Mouse (Mus musculus) cerebellum, adult 18-20 months (tissue): Measurements from ENCODE around the gene Slc35c1.
"Not testable (repeated sequence)": the region's sequence is repeated elsewhere in the genome, so short reads cannot be mapped to it uniquely, and the experiment has no call there.

ENCODE experiments used
- DNase-seq, 2 experiments: peaks; one replicate each; pipeline ENCODE4 v3.0.0; 2021

Gene Slc35c1

DNA sequence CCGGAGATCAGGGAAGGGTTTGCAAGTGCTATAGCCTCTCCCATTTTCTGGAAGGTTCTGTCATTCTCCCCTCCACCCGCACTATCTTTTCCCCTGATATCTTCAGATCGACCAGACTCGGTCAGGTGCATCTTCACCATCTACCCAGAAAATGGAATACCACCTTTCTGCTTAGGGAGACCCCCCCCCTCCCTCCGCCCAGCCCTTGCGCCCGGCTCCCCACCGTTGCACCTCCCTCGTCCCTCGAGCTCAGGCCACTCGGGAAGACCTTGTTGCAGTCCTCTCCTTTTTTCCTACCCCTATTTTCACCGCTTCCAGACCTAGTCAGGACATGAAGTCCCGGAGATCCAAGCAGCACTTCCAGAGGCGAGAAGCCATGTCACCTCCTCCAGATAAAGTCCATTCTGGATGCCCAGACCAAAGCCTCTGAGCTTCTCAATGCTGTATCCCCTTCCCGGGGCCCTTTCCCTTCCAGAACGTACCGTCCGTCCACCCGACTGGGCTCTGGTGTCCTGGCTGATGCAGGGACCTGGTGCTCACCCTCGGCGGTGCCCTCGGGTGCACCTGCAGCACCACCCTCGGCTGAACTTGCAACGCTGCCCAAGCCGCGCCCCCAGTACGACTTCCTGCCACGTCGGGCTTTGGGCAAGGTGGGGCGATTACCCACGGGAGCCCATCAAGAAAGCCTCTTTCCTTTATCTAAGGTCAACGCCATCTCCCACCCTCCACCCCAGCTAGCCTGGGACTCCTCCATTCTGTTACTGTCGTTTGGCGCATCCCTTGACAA is at the start of gene Slc35c1:
Slc35c1 (minus strand) TSS at position 618 of the 787 bp plus-strand sequence.
- DNase-seq = peak; percentile 53 to 59

GRCm38 (mm10) chr2:92505291-92505690 is 45.0 kb upstream of the Slc35c1 start:
- no peak for DNase-seq

GRCm38 (mm10) chr2:92503421-92503820 is 43.1 kb upstream of the Slc35c1 start:
- DNase-seq = no peak

DNA sequence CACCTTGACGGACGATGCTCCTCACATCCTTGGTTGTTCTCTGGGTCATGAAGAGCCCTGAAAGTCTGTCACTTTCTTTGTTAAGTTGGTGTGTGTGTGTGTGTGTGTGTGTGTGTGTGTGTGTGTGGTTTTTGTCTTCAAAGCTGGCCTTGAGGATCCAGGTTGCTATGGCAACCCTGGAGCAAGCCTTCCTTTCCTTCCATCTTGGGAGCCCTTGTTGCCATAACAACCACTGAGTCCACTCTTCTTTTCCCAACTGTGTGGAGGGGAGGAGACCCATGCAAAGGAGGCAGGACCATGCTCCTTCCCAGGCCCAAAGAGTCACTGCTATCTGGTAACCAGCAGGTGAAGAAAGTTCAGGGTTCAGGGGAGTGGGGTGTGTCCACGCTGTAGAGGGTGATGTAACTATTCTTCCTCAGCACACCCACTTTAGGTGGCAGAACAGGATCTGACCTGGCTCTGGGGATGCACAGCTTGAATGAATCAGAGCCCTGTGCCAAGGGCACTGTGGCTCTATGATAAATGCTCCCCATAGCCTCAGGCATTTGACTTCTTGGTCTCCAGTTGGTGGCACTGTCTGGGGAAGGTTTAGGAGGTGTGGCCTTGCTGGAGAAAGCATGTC is 39.5 kb upstream of the Slc35c1 start:
- DNase-seq = no peak

- DNase-seq = no peak
These were observed 36.8 kb upstream of the Slc35c1 start for GRCm38 (mm10) chr2:92497112-92497511.

GRCm38 (mm10) chr2:92496681-92497080 is 36.3 kb upstream of the Slc35c1 start:
- DNase-seq = no peak

DNA sequence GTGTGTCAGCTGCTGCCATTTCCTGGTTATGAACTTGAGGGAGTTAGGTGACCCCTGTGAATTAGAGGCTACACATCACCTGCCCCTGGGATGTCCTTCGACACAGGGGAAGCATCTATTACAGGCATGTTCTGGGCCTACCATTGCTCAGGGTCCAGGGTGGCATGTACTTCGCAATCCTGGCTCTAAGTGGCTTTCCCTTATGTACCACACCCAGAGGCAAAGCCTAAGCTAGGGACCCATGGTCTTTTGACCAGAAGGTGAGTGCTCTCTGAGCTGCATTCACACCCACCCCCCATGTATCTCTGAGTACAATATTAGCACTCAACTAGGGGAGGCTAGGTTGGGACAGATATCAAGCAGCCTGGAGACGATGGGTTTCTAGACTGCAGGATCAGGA is 34.6 kb upstream of the Slc35c1 start:
- no peak for DNase-seq

DNA sequence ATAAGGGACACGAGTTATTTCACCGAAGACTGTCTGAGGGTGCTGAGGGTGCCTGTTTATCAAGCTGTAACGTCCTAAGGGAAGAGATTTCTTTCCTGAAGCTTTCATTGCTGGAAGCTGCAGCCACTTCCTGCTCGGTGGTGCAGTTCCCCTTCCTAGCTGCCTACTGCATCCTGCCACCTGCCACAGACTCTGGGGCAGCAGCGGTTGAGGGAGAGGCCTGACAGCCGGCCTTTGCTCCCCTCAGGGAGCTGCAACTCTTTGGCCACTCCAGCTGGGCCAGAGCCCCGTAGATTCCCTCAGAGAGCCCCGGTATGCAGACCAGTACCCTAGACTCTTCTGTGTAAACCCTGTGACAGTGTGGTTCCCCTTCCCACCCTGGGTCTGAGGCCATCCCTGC is 34.1 kb upstream of the Slc35c1 start:
- no peak for DNase-seq

- peak; percentile 62 to 76 for DNase-seq
These were observed 33.5 kb upstream of the Slc35c1 start for GRCm38 (mm10) chr2:92493656-92494390.

DNA sequence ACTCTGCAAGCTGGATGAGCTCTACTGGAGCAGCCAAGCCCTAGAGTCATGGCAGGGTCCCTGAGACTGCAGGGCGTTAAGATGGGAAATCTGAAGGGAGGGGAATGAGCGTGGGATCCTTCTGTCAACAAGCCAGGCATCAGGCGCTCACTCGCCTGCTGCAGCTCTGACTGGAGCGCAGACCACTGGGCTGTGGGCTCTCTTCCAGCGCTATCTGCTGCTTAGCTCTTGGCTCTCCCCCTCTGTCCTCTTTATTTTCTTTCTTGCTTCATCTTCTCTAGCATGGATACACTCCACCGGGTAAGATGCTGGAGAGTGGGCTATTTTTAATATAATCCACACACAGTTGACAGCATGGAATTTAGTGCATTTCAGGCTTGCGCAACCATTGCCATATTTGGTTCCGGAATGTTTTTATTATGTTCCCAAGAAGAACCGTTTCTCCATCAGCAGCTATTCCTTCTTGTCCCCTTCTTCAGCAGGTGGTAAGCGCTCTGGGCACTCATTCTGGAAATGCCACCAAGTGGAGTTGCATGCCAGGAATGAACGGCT is 31.7 kb upstream of the Slc35c1 start:
- no peak for DNase-seq

DNA sequence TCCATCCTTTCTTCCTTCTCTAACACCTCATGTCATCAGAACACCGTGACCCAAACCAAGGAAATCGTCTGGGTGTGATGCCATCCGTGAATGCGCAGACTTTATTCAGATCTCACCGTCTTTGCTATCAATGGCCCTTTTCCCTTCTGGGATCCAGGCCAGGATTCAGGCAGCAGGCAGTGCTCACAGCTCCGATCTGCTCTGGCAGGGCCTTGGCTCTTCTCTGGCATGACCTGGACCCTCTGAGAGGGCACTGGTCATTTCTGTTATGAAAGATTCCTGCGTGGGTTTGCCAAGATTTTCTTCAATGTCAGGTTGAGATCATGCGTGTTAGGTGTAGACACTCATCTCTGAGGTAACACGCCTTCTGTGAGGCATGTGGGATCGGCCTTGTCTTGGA is 30.2 kb upstream of the Slc35c1 start:
- DNase-seq = no peak

DNA sequence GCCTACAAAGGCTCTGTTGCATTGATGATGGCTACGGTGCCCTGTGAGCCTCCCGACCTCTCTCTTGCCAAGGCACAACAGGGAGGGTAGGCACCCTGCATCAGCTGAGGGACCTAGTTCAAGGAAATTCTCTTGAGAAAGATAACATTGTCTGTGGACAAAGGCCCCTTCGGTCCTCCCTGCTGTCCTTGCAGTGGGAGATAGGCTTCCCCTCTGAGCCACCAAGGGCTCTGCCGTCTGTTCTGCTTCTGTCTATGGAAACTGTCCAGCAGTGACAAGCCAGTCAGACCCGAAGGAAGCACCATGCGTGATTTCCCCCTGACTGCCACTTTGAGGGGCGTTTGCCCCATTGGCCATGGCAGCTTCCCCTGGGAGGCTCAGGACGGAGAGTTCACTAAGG is 27.5 kb upstream of the Slc35c1 start:
- DNase-seq = no peak

DNA sequence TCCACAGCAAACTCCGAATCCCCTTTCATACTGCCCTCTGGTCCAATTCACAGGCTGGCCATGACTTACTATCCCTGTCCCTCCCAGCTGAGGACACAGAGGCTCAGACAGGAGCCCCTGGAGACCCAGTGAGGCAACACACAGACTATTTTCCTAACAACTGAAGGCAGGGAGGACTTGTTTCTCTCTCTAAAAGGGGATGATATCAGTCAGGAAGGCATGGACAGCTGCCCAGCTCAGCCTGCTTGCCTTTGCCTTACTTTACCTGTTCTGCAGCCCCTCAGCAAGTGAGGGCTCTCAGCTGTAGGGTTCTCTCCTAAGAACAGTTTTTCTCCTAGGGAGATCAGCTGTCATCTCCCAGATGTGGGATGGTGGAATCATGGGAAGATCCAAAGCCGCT is 26.6 kb upstream of the Slc35c1 start:
- DNase-seq = no peak

GRCm38 (mm10) chr2:92486403-92486802 is 26.1 kb upstream of the Slc35c1 start:
- DNase-seq = peak; percentile 82 to 85

GRCm38 (mm10) chr2:92485640-92486295 is 25.4 kb upstream of the Slc35c1 start:
- DNase-seq = peak; percentile 81 to 82

GRCm38 (mm10) chr2:92484256-92485025 is 24.1 kb upstream of the Slc35c1 start:
- DNase-seq = no peak

DNA sequence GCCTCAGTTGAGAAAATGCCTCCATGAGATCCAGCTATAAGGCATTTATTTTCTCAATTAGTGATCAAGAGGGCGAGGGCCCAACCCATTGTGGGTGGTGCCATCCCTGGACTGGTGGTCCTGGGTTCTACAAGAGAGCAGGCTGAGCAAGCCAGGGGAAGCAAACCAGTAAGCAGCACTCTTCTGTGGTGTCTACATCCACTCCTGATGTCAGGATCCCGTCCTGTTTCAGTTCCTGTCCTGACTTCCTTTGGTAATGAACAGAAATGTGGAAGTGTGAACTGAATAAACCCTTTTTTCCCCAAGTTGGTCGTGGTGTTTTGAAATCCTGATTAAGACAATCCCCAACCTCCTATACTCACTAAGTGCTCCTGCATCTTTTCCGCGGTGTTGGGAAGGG is 23.2 kb upstream of the Slc35c1 start:
- DNase-seq = no peak

GRCm38 (mm10) chr2:92482551-92482950 is 22.2 kb upstream of the Slc35c1 start:
- DNase-seq = no peak

DNA sequence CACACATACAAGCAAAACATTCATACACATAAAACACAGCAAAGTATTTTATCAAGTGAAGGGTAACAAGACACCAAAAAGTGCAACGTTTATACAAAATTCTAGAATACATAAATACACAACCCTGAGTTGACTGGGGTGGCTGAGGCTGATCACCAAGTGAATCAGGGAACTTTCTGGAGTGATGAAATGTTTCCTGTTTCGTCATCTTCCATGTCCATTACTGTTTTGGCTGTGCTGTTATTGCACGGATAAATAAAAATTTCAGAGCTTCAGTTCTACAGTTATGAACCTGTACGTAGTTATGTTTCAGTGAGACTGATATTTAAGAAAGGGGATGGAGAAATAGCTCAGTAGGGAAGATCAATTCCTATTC is 18.0 kb upstream of the Slc35c1 start:
- no peak for DNase-seq

DNA sequence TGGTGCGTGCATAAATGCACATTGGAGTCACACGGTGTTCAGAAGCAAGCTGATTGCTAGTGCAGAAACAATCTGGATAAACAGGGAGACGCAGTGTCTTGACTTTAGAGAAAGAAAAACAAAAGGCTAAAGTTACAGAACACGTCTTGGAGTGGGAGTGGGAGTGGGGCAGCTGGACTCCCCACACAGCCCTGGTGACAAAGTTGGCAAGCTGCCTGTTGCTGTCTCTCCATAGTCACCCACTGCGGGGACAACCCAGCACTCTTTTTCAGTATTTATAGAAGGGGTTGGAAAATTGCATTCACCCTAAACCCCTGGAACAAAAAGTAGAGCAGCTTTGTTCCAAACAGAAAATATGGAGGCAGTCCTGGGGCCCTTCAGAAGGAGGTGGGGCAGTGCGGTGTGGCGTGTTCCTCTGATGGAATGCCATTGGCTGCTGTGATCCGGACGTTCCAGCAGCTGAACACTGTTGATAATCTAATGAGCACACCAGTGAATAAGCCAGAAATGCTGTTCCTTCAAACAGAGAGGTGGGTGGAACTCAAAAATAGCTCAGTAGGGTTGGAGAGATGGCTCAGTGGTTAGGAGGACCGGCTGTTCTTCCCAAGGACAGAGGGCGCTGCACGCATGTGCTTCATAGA is 17.5 kb upstream of the Slc35c1 start:
- no peak for DNase-seq

DNA sequence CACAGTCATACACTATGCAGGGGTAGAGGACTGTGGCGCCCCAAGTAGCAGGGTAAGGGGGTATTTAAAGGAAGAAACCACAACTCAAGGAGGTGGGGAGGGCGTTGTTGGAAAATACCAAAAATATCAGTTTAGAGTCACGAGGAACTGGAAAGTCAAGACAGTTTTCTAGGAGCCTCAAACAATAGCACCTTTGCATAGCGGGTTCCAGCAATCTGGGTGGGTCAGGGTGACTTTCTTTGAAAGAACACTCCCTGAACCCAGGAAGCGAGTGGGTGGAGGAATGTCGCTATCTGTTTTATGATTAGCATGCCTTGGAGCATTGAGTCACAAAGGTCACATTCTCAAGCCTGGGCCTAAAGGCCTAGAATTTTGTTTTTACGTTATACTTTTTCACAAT is 16.2 kb upstream of the Slc35c1 start:
- DNase-seq = not testable (repeated sequence)

DNA sequence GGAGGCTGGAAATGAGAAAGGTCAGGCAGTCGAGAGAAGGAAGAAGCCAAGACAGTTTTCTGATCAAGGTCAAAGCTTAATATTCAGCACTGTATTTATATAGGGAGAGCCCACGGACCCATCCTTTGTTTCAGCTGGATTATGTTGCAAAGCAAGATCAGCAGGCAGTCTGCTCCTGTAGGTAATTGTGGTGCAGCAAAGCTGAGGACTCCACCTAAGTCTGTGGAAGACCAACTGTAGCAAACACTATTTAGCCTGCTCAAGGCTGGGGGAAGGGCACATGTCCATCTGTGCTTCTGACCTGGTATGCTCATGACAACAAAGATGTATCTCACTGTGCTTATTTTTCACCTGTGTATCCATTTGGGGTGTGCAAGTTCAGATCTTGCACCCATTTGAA is 15.4 kb upstream of the Slc35c1 start:
- DNase-seq = no peak
